In the genomic region with DNA sequence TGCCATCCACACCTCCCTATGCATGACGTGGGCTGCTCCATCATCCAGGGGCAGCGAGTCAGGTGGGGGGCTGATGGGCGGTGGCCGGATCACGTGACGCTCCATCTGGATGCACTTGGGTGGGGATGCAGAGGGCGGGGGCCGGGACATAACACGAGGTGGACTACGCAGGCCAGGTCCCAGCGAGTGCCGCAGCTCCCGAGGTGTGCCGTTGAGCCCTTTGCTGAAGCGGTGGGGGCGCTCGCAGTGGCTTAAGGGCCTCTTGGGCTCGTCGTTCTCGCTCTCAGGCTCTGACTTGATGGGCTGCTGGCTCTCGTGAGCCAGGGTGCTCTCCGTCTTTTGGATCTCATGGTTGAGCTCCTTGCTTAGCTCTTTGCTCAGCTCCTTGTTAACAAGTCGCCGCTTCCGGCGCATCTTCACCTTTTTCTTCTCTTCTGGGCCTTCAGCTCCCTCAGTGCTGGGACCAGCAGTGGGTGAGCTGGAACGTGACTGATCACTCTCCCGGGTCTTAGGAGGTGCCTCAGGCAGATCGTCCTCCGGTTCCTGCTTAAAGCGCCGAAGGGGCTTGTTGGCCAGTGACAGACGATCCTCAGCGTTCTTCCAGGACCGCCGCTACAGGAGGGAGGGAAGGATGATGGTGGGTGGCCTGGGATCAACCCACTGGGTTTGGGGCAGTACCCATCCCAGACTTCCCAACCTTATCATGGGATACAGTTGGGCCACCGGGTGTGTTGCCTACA, we compare ENCODE assay signal across 15 mouse cellular contexts. TPM values are rescaled to one million over a fixed set of nuclear protein-coding genes. Genes with fewer than 3 reads are reported as not detected.
A peak's percentile ranks its signal among the peaks of the same experiment; 100 is the strongest.
DNase-seq lines count a peak whose midpoint lies in the region; ATAC-seq lines count a peak whose summit lies in the region.
"Had no signal": no experiment of that assay in that cellular context is flagged by ENCODE, and none has a peak within 500 bp of the region (broad histone marks: within the 10 kb centered on the region; RNA-seq: fewer than 3 reads in every experiment).

No protein-coding gene starts in this region.

- peaks cover 16% of the 10 kb centered on the region for H3K36me3 ChIP-seq in hindbrain, embryonic 16.5 days (ENCODE audit: control insufficient read depth, insufficient read depth, low read length)
- H3K36me3 ChIP-seq in hindbrain, embryonic 11.5 days (ENCODE audit: control insufficient read depth, insufficient read depth, low read length) = peaks cover 2% of the 10 kb centered on the region; the same call in 1 of the 2 replicates

- no peak overlapping the region for H3K4me3 ChIP-seq in hindbrain, embryonic 16.5 days (ENCODE audit: low read length)
- H3K4me3 ChIP-seq in hindbrain, embryonic 11.5 days (ENCODE audit: low read depth, low read length) = no peak overlapping the region
- H3K4me3 ChIP-seq: embryonic facial prominence, embryonic 13.5 days; forebrain, embryonic 12.5 days; gastrocnemius, adult 2 months; heart, embryonic 15.5 days; hindbrain, embryonic 12.5 days had no signal

- H3K27me3 ChIP-seq in hindbrain, embryonic 16.5 days (replicated peaks; ENCODE audit: control insufficient read depth, insufficient read depth, low read length) = no peaks in the 10 kb centered on the region
- no peaks in the 10 kb centered on the region for H3K27me3 ChIP-seq in hindbrain, embryonic 11.5 days (ENCODE audit: control insufficient read depth, insufficient read depth, low read length)
- H3K27me3 ChIP-seq: embryonic facial prominence, embryonic 13.5 days; forebrain, embryonic 12.5 days; heart, embryonic 15.5 days; hindbrain, embryonic 12.5 days had no signal

- no peak overlapping the region for H3K27ac ChIP-seq in hindbrain, embryonic 16.5 days (ENCODE audit: low read depth, low read length)
- H3K27ac ChIP-seq in hindbrain, embryonic 11.5 days (ENCODE audit: low read depth, low read length) = no peak overlapping the region
- H3K27ac ChIP-seq: embryonic facial prominence, embryonic 13.5 days; gastrocnemius, adult 2 months; heart, embryonic 15.5 days; hindbrain, postnatal 0 days had no signal

- no peak for ATAC-seq in cerebellum, adult (ENCODE audit: insufficient number of reproducible peaks, low FRiP score, low TSS enrichment)
- peak; percentile 25; the same call in 1 of the 2 replicates for ATAC-seq in hindbrain, embryonic 16.5 days
- ATAC-seq in hindbrain, embryonic 11.5 days (ENCODE audit: low FRiP score) = no peak

- no peak overlapping the region for H3K9ac ChIP-seq in hindbrain, embryonic 16.5 days (ENCODE audit: low read depth, low read length)
- H3K9ac ChIP-seq in hindbrain, embryonic 11.5 days (ENCODE audit: low read depth, low read length) = no peak overlapping the region
- H3K9ac ChIP-seq: embryonic facial prominence, embryonic 13.5 days; forebrain, embryonic 12.5 days; heart, embryonic 15.5 days; hindbrain, embryonic 12.5 days had no signal

- WGBS in hindbrain, embryonic 16.5 days = 96% methylated on average over 37 of the region's 37 CpGs
- 96% methylated on average over 37 of the region's 37 CpGs for WGBS in hindbrain, embryonic 11.5 days

- no peaks in the 10 kb centered on the region for H3K9me3 ChIP-seq in hindbrain, embryonic 16.5 days (ENCODE audit: control insufficient read depth, low read length)
- H3K9me3 ChIP-seq in hindbrain, embryonic 11.5 days (ENCODE audit: control insufficient read depth, low read length) = no peaks in the 10 kb centered on the region
- H3K9me3 ChIP-seq: embryonic facial prominence, embryonic 13.5 days; forebrain, embryonic 12.5 days; heart, embryonic 15.5 days; hindbrain, embryonic 12.5 days had no signal

- H3K4me2 ChIP-seq in hindbrain, embryonic 16.5 days (ENCODE audit: low read length) = no peak overlapping the region
- H3K4me2 ChIP-seq in hindbrain, embryonic 11.5 days (replicated peaks; ENCODE audit: low read depth, low read length) = no peak overlapping the region
- H3K4me2 ChIP-seq: embryonic facial prominence, embryonic 13.5 days; forebrain, embryonic 12.5 days; heart, embryonic 11.5 days; heart, embryonic 15.5 days; hindbrain, embryonic 12.5 days had no signal

- H3K4me1 ChIP-seq in hindbrain, embryonic 16.5 days (ENCODE audit: control insufficient read depth, insufficient read depth, low read depth, low read length) = no peaks in the 10 kb centered on the region
- no peaks in the 10 kb centered on the region for H3K4me1 ChIP-seq in hindbrain, embryonic 11.5 days (replicated peaks; ENCODE audit: control insufficient read depth, insufficient read depth, low read length)
- H3K4me1 ChIP-seq: forebrain, embryonic 12.5 days; hindbrain, embryonic 12.5 days had no signal

- DNase-seq in cerebellum, adult 9-11 months = peak; percentile 43
- DNase-seq in hindbrain, embryonic 11.5 days (ENCODE audit: low spot score) = no peak
- peak; percentile 43 for DNase-seq in testis, postnatal 10 days (ENCODE audit: low spot score)
- DNase-seq in testis, postnatal 14 days (ENCODE audit: low spot score) = no peak
- DNase-seq in embryo, embryonic 10 days (ENCODE audit: low spot score) = no peak
- DNase-seq: adrenal gland, adult 8-10 months had no signal

RNA-seq across cellular contexts. Expression of gene Rnf34, which starts 30.6 kb away (rescaled TPM):
- 46.5 and 52.2 TPM in 2 replicates for polyA plus RNA-seq in hindbrain, embryonic 16.5 days (2015; fragmentation: Nextera tagmentation; extraction: Ambion mirVana)
- 56.8 and 61.5 TPM in 2 replicates for polyA plus RNA-seq in hindbrain, embryonic 11.5 days (2014; fragmentation: Nextera tagmentation; extraction: Ambion mirVana)

RNA-seq across cellular contexts. Expression of gene Anapc5, which starts 59.3 kb away (rescaled TPM):
- polyA plus RNA-seq in hindbrain, embryonic 16.5 days (2015; fragmentation: Nextera tagmentation; extraction: Ambion mirVana) = 495 and 497 TPM in 2 replicates
- polyA plus RNA-seq in hindbrain, embryonic 11.5 days (2014; fragmentation: Nextera tagmentation; extraction: Ambion mirVana) = 522 and 525 TPM in 2 replicates

Comparison
In these comparisons a context has a peak if more than half of its experiments do, and no peak if none do; other contexts are left out.
1. DNase-seq: peak in cerebellum, adult 9-11 months (single experiment) and testis, postnatal 10 days (single experiment); none in hindbrain, embryonic 11.5 days (single experiment), testis, postnatal 14 days (single experiment) and embryo, embryonic 10 days (single experiment).